Mouse (Mus musculus): ENCODE data around the gene Gnaq.
"Not testable (repeated sequence)": the region's sequence is repeated elsewhere in the genome, so short reads cannot be mapped to it uniquely, and the experiment has no call there.

Gene Gnaq

GRCm38 (mm10) chr19:16141857-16142256 lies 9.2 kb downstream of the Gnaq start:
- intact Hi-C loops (cut with DNase I): loop anchor here (5.0 kb wide), 1 partner anchor 40 kb away; no protein-coding TSS in a partner anchor

GRCm38 (mm10) chr19:16142990-16143389 lies 10.4 kb downstream of the Gnaq start:
- intact Hi-C loops (cut with DNase I): loop anchor here (5.0 kb wide), 1 partner anchor 39 kb away; no protein-coding TSS in a partner anchor

GRCm38 (mm10) chr19:16147446-16147845 lies 14.8 kb downstream of the Gnaq start:
- intact Hi-C loops (cut with DNase I): no loop called here

GRCm38 (mm10) chr19:16149094-16149493 lies 16.5 kb downstream of the Gnaq start:
- intact Hi-C loops (cut with DNase I): no loop called here

- intact Hi-C loops (cut with DNase I): no loop called here
These were observed 17.7 kb downstream of the Gnaq start for GRCm38 (mm10) chr19:16150328-16150727.

- intact Hi-C loops (cut with DNase I): no loop called here
These were observed 21.2 kb downstream of the Gnaq start for GRCm38 (mm10) chr19:16153851-16154250.

- intact Hi-C loops (cut with DNase I): no loop called here
These were observed 21.8 kb downstream of the Gnaq start for GRCm38 (mm10) chr19:16154480-16154879.

GRCm38 (mm10) chr19:16157120-16157519 lies 24.5 kb downstream of the Gnaq start:
- intact Hi-C loops (cut with DNase I): no loop called here

- intact Hi-C loops (cut with DNase I): no loop called here
These were observed 28.1 kb downstream of the Gnaq start for GRCm38 (mm10) chr19:16160759-16161158.

GRCm38 (mm10) chr19:16161222-16161621 lies 28.6 kb downstream of the Gnaq start:
- intact Hi-C loops (cut with DNase I): no loop called here

GRCm38 (mm10) chr19:16164396-16164795 lies 31.8 kb downstream of the Gnaq start:
- intact Hi-C loops (cut with DNase I): not testable (repeated sequence)

- intact Hi-C loops (cut with DNase I): no loop called here
These were observed 34.6 kb downstream of the Gnaq start for GRCm38 (mm10) chr19:16167185-16167584.

GRCm38 (mm10) chr19:16168192-16168591 lies 35.6 kb downstream of the Gnaq start:
- intact Hi-C loops (cut with DNase I): no loop called here

GRCm38 (mm10) chr19:16168653-16169198 lies 36.1 kb downstream of the Gnaq start:
- intact Hi-C loops (cut with DNase I): no loop called here

- intact Hi-C loops (cut with DNase I): no loop called here
These were observed 38.1 kb downstream of the Gnaq start for GRCm38 (mm10) chr19:16170724-16171123.

GRCm38 (mm10) chr19:16173721-16174120 lies 41.1 kb downstream of the Gnaq start:
- intact Hi-C loops (cut with DNase I): no loop called here

GRCm38 (mm10) chr19:16176426-16176825 lies 43.8 kb downstream of the Gnaq start:
- intact Hi-C loops (cut with DNase I): no loop called here

GRCm38 (mm10) chr19:16177139-16177727 lies 44.6 kb downstream of the Gnaq start:
- intact Hi-C loops (cut with DNase I): no loop called here

GRCm38 (mm10) chr19:16181258-16181657 lies 48.6 kb downstream of the Gnaq start:
- intact Hi-C loops (cut with DNase I): loop anchor here (5.0 kb wide), 1 partner anchor 39 kb away; no protein-coding TSS in a partner anchor

GRCm38 (mm10) chr19:16181852-16182475 lies 49.3 kb downstream of the Gnaq start:
- intact Hi-C loops (cut with DNase I): loop anchor here (5.0 kb wide), 1 partner anchor 40 kb away; no protein-coding TSS in a partner anchor

- intact Hi-C loops (cut with DNase I): loop anchor here (5.0 kb wide), 1 partner anchor 41 kb away; no protein-coding TSS in a partner anchor
These were observed 51.1 kb downstream of the Gnaq start for GRCm38 (mm10) chr19:16183592-16184365.

- intact Hi-C loops (cut with DNase I): no loop called here
These were observed 54.4 kb downstream of the Gnaq start for GRCm38 (mm10) chr19:16186984-16187383.

Measured in adrenal gland (tissue).